Comparison of ENCODE assay signal across 8 mouse cellular contexts in the genomic region with DNA sequence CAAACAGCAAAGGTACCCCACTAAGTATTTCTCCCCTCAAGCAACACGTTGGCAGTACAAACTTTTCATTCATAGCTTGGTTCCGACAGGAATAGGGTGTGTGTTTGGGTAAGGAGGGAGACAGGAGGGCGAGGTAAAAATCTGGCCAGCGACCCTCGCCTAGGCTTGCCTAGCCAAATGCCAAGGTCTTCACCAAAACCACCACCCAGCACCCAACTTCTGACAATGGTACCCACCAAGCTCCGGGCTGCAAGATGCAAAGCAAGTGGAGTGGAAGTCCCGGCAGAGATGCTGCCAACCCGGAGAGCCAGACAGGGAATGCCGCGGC. TPM values are rescaled to one million over a fixed set of nuclear protein-coding genes. Genes with fewer than 3 reads are reported as not detected.
DNase-seq lines count a peak whose midpoint lies in the region; ATAC-seq and TF ChIP-seq lines count a peak whose summit lies in the region.

No protein-coding gene starts in this region.

- TF ChIP-seq CTCF in bone marrow, adult 2 months (IDR thresholded peaks at IDR 0.05; ENCODE audit: control insufficient read depth, insufficient read depth, low read length), result no peak
- no peak for TF ChIP-seq CTCF in heart, postnatal 0 days (IDR thresholded peaks at IDR 0.05; ENCODE audit: low read depth)

- WGBS in heart, embryonic 14.5 days, result 1% methylated on average over 10 of the region's 10 CpGs
- 8% methylated on average over 10 of the region's 10 CpGs for WGBS in bone marrow, adult 2 months
- WGBS in heart, postnatal 0 days, result 2% methylated on average over 9 of the region's 10 CpGs
- 2% methylated on average over 10 of the region's 10 CpGs for WGBS in midbrain, embryonic 11.5 days

- H3K9ac ChIP-seq in heart, embryonic 14.5 days (ENCODE audit: low read length), result peak overlapping the region; percentile 75
- peak overlapping the region; percentile 61 for H3K9ac ChIP-seq in heart, postnatal 0 days (replicated peaks; ENCODE audit: low read depth, low read length)
- H3K9ac ChIP-seq in midbrain, embryonic 11.5 days (ENCODE audit: low read length), result peak overlapping the region; percentile 64

- H3K36me3 ChIP-seq in heart, embryonic 14.5 days (ENCODE audit: control insufficient read depth, insufficient read depth, low read length), result no peaks in the 10 kb centered on the region
- no peaks in the 10 kb centered on the region for H3K36me3 ChIP-seq in heart, postnatal 0 days (replicated peaks; ENCODE audit: control insufficient read depth, insufficient read depth, low read length)
- H3K36me3 ChIP-seq in midbrain, embryonic 11.5 days (ENCODE audit: control insufficient read depth, insufficient read depth, low read length), result no peaks in the 10 kb centered on the region

- TF ChIP-seq EP300 in heart, postnatal 0 days (IDR thresholded peaks at IDR 0.05; ENCODE audit: low read depth), result no peak

- no peak overlapping the region for H3K27ac ChIP-seq in heart, embryonic 14.5 days (replicated peaks in 1 of 2; ENCODE audit: control insufficient read depth in 1 of 2, insufficient read depth in 1 of 2, low read depth in 2 of 2, low read length in 2 of 2)
- H3K27ac ChIP-seq in bone marrow, adult 2 months (ENCODE audit: control insufficient read depth, insufficient read depth, low read depth, low read length, poor library complexity), result no peak overlapping the region
- no peak overlapping the region for H3K27ac ChIP-seq in heart, postnatal 0 days (ENCODE audit: low read depth)
- no peak overlapping the region for H3K27ac ChIP-seq in midbrain, embryonic 11.5 days (ENCODE audit: low read depth, low read length)

- no peak for TF ChIP-seq POLR2A in bone marrow, adult 2 months (IDR thresholded peaks at IDR 0.05; ENCODE audit: borderline replicate concordance, control insufficient read depth, low read depth, low read length)

- no peak for DNase-seq in heart, postnatal 14 days
- DNase-seq in heart, postnatal 0 days (ENCODE audit: low spot score), result no peak
- peak; percentile 93 for DNase-seq in midbrain, embryonic 11.5 days (ENCODE audit: low spot score, missing footprints)
- DNase-seq in left cerebral cortex, adult 11 months (ENCODE audit: low spot score), result no peak
- no peak for DNase-seq in gastrocnemius, postnatal 25 days
- no peak for DNase-seq in urinary bladder, postnatal 4 days (ENCODE audit: low spot score in 2 of 2)

- H3K4me2 ChIP-seq in heart, embryonic 14.5 days (ENCODE audit: low read length), result peak overlapping the region; percentile 95
- peak overlapping the region; percentile 97 for H3K4me2 ChIP-seq in heart, postnatal 0 days (ENCODE audit: low read depth, low read length)
- H3K4me2 ChIP-seq in midbrain, embryonic 11.5 days, result peak overlapping the region; percentile 89

- peak overlapping the region; percentile 73 to 86 for H3K4me3 ChIP-seq in heart, embryonic 14.5 days (ENCODE audit: control insufficient read depth in 1 of 2, insufficient read depth in 1 of 2, low read depth in 1 of 2, low read length in 2 of 2)
- peak overlapping the region; percentile 47 for H3K4me3 ChIP-seq in bone marrow, adult 2 months (replicated peaks; ENCODE audit: control insufficient read depth, low read depth, low read length)
- peak overlapping the region; percentile 80 for H3K4me3 ChIP-seq in heart, postnatal 0 days (ENCODE audit: low read depth, low read length)
- peak overlapping the region; percentile 75 for H3K4me3 ChIP-seq in midbrain, embryonic 11.5 days (ENCODE audit: low read depth, low read length)

- H3K4me1 ChIP-seq in heart, embryonic 14.5 days (ENCODE audit: control insufficient read depth in 2 of 2, insufficient read depth in 2 of 2, low read length in 2 of 2), result no peaks in the 10 kb centered on the region; a peak in 1 of 4 replicates
- no peaks in the 10 kb centered on the region for H3K4me1 ChIP-seq in bone marrow, adult 2 months (ENCODE audit: control insufficient read depth, insufficient read depth, low read length)
- no peaks in the 10 kb centered on the region for H3K4me1 ChIP-seq in heart, postnatal 0 days (ENCODE audit: control insufficient read depth, insufficient read depth)
- H3K4me1 ChIP-seq in midbrain, embryonic 11.5 days (ENCODE audit: control insufficient read depth, insufficient read depth, low read length), result peaks cover 2% of the 10 kb centered on the region; the same call in 1 of the 2 replicates

- intact Hi-C loops in heart, postnatal 14 days (cut with DNase I), result loop anchor here (5.0 kb wide), 1 partner anchor 244 kb away; no protein-coding TSS in a partner anchor

- ATAC-seq in heart, embryonic 14.5 days (ENCODE audit: insufficient number of reproducible peaks, insufficient read depth, low FRiP score, low read depth), result no peak
- ATAC-seq in heart, postnatal 0 days (ENCODE audit: insufficient read depth, low read depth), result no peak
- ATAC-seq in midbrain, embryonic 11.5 days (ENCODE audit: low FRiP score), result no peak; the same call in 1 of the 2 replicates

- no peaks in the 10 kb centered on the region for H3K9me3 ChIP-seq in heart, embryonic 14.5 days (ENCODE audit: control insufficient read depth, low read length)
- H3K9me3 ChIP-seq in heart, postnatal 0 days (replicated peaks; ENCODE audit: control insufficient read depth, low read length), result no peaks in the 10 kb centered on the region
- H3K9me3 ChIP-seq in midbrain, embryonic 11.5 days (ENCODE audit: control insufficient read depth, low read length), result no peaks in the 10 kb centered on the region

- H3K27me3 ChIP-seq in heart, embryonic 14.5 days (ENCODE audit: control insufficient read depth, insufficient read depth, low read length), result peaks cover 14% of the 10 kb centered on the region
- H3K27me3 ChIP-seq in heart, postnatal 0 days (ENCODE audit: control insufficient read depth, insufficient read depth, low read length), result peaks cover 13% of the 10 kb centered on the region
- peaks cover 9% of the 10 kb centered on the region for H3K27me3 ChIP-seq in midbrain, embryonic 11.5 days (ENCODE audit: control insufficient read depth, insufficient read depth, low read length)

RNA-seq across cellular contexts. Expression of a gene that starts 10.6 kb away (rescaled TPM):
- 33.9 and 36.4 TPM in 2 replicates for polyA plus RNA-seq in heart, embryonic 14.5 days (2014; fragmentation: Nextera tagmentation; extraction: Ambion mirVana)
- total RNA-seq in heart, postnatal 14 days (2021), result 10 to 100 TPM; 17.0 to 21.0 TPM
- 2.9 and 7.6 TPM in 2 replicates for polyA plus RNA-seq in bone marrow, adult 2 months (2011; ENCODE audit: insufficient read depth, insufficient read length, low replicate concordance, missing spikeins)
- total RNA-seq in heart, postnatal 0 days (2014; rRNA removed; ENCODE audit: low replicate concordance), result 15.7 and 18.3 TPM in 2 replicates
- 15.6 and 20.2 TPM in 2 replicates for polyA plus RNA-seq in heart, postnatal 0 days (2015; fragmentation: Nextera tagmentation; extraction: Ambion mirVana)
- 14.1 and 16.9 TPM in 2 replicates for polyA plus RNA-seq in midbrain, embryonic 11.5 days (2014; fragmentation: Nextera tagmentation; extraction: Ambion mirVana)
- total RNA-seq in gastrocnemius, postnatal 25 days (2021), result 1 to 10 TPM; 3.8 to 4.5 TPM
